Mouse (Mus musculus): ENCODE measurements around the gene Hyal3. TPM values are rescaled to one million over a fixed set of nuclear protein-coding genes. Genes with fewer than 3 reads are reported as not detected.

The Hyal3 gene
- polyA plus RNA-seq (2016; fragmentation: Nextera tagmentation; extraction: Ambion mirVana) = 0.41 and 0.77 TPM in 2 replicates

GRCm38 (mm10) chr9:107580501-107581317, at the start of gene Hyal3:
Gene Hyal3 (plus strand): TSS chr9:107580818.
- peak within 1 kb of the TSS; percentile 93 for H3K27ac ChIP-seq
- peak within 1 kb of the TSS; percentile 70 for H3K4me3 ChIP-seq
- peaks cover 19% of the 10 kb centered on the region for H3K36me3 ChIP-seq
- 1% methylated on average over 32 of the region's 32 CpGs for WGBS
- DNase-seq (ENCODE audit: low spot score) = peak; percentile 84
- H3K27me3 ChIP-seq (ENCODE audit: insufficient read depth, poor library complexity, severe bottlenecking) = no peaks in the 10 kb centered on the region
- peaks cover 74% of the 10 kb centered on the region for H3K4me1 ChIP-seq (replicated peaks)
- H3K9me3 ChIP-seq = no peaks in the 10 kb centered on the region

- Histone ChIP-seq H3K27me3 (ENCODE audit: insufficient read depth, poor library complexity, severe bottlenecking) (peaks cover 16% of the 10 kb centered on the region; the same call in 1 of the 2 replicates), H3K4me1 (replicated peaks) (peaks cover 38% of the 10 kb centered on the region), H3K9me3 (no peaks in the 10 kb centered on the region), H3K27ac (peak within 1 kb of the TSS; percentile 88), H3K36me3 (peaks cover 21% of the 10 kb centered on the region), H3K4me3 (peak within 1 kb of the TSS; percentile 94)
- peak; percentile 92 for DNase-seq (ENCODE audit: low spot score)
- WGBS = under 1% methylated on average over 48 of the region's 48 CpGs
These were observed 46.7 kb upstream of the Hyal3 start, which contains the start of gene Tmem115 for GRCm38 (mm10) chr9:107533791-107534407. Gene Tmem115 (plus strand): TSS chr9:107533945.

DNA sequence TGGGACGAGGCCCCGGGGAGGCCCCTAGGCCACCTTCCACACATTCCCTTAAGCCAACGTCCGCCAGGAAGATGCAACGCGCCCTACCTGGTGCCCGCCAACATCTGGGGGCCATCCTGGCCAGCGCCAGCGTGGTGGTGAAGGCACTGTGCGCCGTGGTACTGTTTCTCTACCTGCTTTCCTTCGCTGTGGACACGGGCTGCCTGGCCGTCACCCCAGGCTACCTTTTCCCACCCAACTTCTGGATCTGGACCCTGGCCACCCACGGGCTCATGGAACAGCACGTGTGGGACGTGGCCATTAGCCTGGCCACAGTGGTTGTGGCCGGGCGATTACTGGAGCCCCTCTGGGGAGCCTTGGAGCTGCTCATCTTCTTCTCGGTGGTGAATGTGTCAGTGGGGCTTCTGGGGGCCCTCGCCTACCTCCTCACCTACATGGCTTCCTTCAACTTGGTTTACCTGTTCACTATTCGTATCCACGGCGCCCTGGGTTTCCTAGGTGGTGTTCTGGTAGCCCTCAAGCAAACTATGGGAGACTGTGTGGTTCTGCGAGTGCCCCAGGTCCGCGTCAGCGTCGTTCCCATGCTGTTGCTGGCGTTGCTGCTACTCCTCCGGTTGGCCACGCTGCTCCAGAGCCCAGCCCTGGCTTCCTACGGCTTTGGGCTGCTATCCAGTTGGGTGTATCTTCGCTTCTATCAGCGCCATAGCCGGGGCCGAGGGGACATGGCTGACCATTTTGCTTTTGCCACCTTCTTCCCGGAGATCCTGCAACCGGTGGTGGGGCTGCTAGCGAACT, 46.0 kb upstream of the Hyal3 start:
- peak; percentile 35 for DNase-seq (ENCODE audit: low spot score)
- peaks cover 28% of the 10 kb centered on the region for H3K36me3 ChIP-seq
- H3K27me3 ChIP-seq (ENCODE audit: insufficient read depth, poor library complexity, severe bottlenecking) = peaks cover 12% of the 10 kb centered on the region; the same call in 1 of the 2 replicates
- no peaks in the 10 kb centered on the region for H3K9me3 ChIP-seq
- 1% methylated on average over 40 of the region's 40 CpGs for WGBS
- H3K27ac ChIP-seq = peak overlapping the region; percentile 88
- peak overlapping the region; percentile 94 for H3K4me3 ChIP-seq
- H3K4me1 ChIP-seq (replicated peaks) = peaks cover 38% of the 10 kb centered on the region

DNA sequence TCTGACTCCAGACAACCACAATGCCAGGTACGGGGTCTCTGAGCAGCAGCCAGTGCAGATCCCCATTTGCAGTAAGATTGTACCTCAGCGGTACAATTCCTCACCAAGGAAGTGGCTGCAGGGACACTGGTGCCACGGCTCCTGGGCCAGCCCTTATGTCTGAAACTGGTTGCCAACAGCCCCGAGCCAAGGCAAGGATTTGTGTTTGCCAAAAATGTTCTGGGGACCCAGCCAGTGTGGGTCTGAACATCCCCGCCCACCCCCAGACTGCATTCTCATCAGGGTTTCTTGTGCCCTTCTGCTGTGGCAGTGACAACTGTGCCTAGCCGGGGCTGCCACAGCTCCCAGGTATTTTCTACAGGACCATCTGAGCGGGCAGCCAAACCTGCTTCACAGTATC, 42.4 kb upstream of the Hyal3 start:
- H3K36me3 ChIP-seq = peaks cover 39% of the 10 kb centered on the region
- no peaks in the 10 kb centered on the region for H3K27me3 ChIP-seq (ENCODE audit: insufficient read depth, poor library complexity, severe bottlenecking)
- WGBS = 95% methylated on average over 7 of the region's 7 CpGs
- peaks cover 64% of the 10 kb centered on the region for H3K4me1 ChIP-seq (replicated peaks)
- no peak overlapping the region; the same call in 1 of the 2 replicates for H3K4me3 ChIP-seq
- no peak for DNase-seq (ENCODE audit: low spot score)
- no peaks in the 10 kb centered on the region for H3K9me3 ChIP-seq
- H3K27ac ChIP-seq = no peak overlapping the region

- 93% methylated on average over 3 of the region's 3 CpGs for WGBS
- H3K9me3 ChIP-seq = no peaks in the 10 kb centered on the region
- DNase-seq (ENCODE audit: low spot score) = no peak
- no peaks in the 10 kb centered on the region for H3K27me3 ChIP-seq (ENCODE audit: insufficient read depth, poor library complexity, severe bottlenecking)
- H3K27ac ChIP-seq = no peak overlapping the region
- no peak overlapping the region for H3K4me3 ChIP-seq
- H3K36me3 ChIP-seq = peaks cover 44% of the 10 kb centered on the region
- H3K4me1 ChIP-seq (replicated peaks) = peaks cover 69% of the 10 kb centered on the region
These were observed 41.9 kb upstream of the Hyal3 start for GRCm38 (mm10) chr9:107538711-107539110.

GRCm38 (mm10) chr9:107539940-107540339, 40.7 kb upstream of the Hyal3 start:
- no peak overlapping the region for H3K27ac ChIP-seq
- peaks cover 62% of the 10 kb centered on the region for H3K4me1 ChIP-seq (replicated peaks)
- H3K36me3 ChIP-seq = peaks cover 56% of the 10 kb centered on the region
- H3K9me3 ChIP-seq = no peaks in the 10 kb centered on the region
- 94% methylated on average over 8 of the region's 8 CpGs for WGBS
- no peaks in the 10 kb centered on the region for H3K27me3 ChIP-seq (ENCODE audit: insufficient read depth, poor library complexity, severe bottlenecking)
- DNase-seq (ENCODE audit: low spot score) = no peak
- peak overlapping the region; percentile 73; the same call in 1 of the 2 replicates for H3K4me3 ChIP-seq

DNA sequence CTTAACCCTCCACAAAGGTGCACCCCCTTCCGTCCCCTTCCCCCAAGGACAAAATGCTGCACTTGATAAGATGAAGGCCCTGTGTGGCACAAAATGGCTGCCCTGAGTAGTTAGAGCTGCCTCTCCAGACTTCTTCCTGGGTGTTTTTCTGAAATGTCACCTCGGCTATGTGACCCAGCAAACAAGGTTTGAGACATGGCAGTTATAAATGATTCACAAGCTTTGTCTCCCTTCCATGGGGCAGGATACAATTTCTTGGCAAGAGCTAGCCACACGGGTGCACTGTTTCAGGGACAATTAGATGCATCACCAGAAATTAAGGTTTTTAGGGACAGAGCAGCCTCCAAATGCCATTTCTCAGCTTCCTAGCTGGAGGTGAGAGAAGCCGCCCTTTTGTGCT, 40.2 kb upstream of the Hyal3 start:
- Histone ChIP-seq H3K27ac (no peak overlapping the region), H3K4me1 (replicated peaks) (peaks cover 59% of the 10 kb centered on the region), H3K9me3 (no peaks in the 10 kb centered on the region), H3K36me3 (peaks cover 61% of the 10 kb centered on the region), H3K4me3 (peak overlapping the region; percentile 73), H3K27me3 (ENCODE audit: insufficient read depth, poor library complexity, severe bottlenecking) (no peaks in the 10 kb centered on the region)
- 80% methylated on average over 4 of the region's 4 CpGs for WGBS
- no peak for DNase-seq (ENCODE audit: low spot score)

DNA sequence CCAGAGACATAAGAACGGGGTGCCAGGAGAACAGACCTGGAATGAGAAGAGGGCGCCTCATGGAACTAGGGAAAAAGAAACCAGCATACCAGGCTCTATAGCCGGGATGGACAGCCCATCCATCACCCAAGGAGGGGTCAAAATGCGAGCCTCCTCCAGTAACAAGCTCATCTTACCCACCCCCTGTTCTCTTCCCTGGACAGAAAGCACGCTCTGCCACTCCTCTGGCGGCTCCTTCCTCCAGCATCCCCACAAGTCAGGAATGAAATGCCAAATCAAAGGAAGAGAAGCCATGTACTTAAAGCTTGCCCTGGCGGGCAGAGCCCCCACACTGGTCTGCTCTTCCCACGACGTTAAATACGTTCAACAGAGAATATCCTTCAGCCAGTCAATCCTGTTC, 39.6 kb upstream of the Hyal3 start:
- peak overlapping the region; percentile 90; the same call in 1 of the 2 replicates for H3K27ac ChIP-seq
- H3K4me1 ChIP-seq (replicated peaks) = peaks cover 58% of the 10 kb centered on the region
- H3K4me3 ChIP-seq = peak overlapping the region; percentile 73
- H3K9me3 ChIP-seq = no peaks in the 10 kb centered on the region
- no peaks in the 10 kb centered on the region for H3K27me3 ChIP-seq (ENCODE audit: insufficient read depth, poor library complexity, severe bottlenecking)
- DNase-seq (ENCODE audit: low spot score) = no peak
- 40% methylated on average over 10 of the region's 10 CpGs for WGBS
- H3K36me3 ChIP-seq = peaks cover 61% of the 10 kb centered on the region

DNA sequence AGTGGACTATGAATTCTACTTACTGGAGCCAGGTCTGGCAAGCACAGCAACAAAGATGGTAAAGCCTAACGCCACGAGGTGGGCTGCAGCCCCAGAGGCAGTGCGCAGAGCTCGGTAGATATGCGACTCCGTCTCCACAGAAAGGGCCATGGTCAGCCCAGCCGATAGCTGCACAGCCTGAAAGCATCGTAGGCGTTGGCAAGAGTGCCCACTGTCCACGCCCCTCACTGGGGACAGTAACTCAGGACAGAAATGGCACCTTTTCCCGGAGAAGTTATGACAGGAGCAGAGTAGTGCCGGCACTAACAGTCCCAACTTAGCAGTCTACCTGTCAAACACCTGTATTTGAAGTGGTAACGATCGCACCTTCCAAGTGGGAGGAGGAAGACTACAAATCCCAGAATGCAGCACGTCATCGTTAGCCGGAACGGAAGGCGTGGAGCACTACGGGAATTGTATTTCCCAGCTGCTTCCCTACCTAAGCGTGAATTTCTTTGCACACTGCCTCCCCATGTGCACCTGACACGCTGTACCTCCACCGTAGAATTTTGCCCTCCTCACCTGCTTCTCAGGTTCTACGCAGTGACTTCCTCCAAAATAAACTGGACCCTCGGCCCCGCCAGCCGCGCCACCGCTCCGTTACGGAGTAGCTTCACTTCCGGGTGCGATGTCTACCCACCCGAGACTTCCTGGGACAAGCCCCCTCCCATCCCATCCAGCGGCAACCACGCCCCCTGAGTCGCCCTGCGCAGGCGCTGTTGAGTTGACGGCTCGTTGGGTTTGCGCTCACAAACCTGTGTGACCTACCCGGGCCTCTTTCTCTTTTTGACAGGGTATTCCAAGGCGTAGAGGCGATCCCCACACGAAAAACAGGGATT, 38.9 kb upstream of the Hyal3 start, which contains the start of the genes Cyb561d2 and Nprl2:
Cyb561d2 (minus strand) TSS at position 720 of the 878 bp plus-strand sequence.
Nprl2 (plus strand) TSS at position 753 of the 878 bp plus-strand sequence.
- WGBS = under 1% methylated on average over 46 of the region's 46 CpGs
- peak; percentile 96 for DNase-seq (ENCODE audit: low spot score)
- Histone ChIP-seq H3K4me1 (replicated peaks) (peaks cover 55% of the 10 kb centered on the region), H3K27ac (peak within 1 kb of the TSS; percentile 90), H3K4me3 (peak within 1 kb of the TSS; percentile 73), H3K9me3 (no peaks in the 10 kb centered on the region), H3K36me3 (peaks cover 57% of the 10 kb centered on the region), H3K27me3 (ENCODE audit: insufficient read depth, poor library complexity, severe bottlenecking) (no peaks in the 10 kb centered on the region)

GRCm38 (mm10) chr9:107542352-107542686, 38.3 kb upstream of the Hyal3 start:
- Histone ChIP-seq H3K36me3 (peaks cover 56% of the 10 kb centered on the region), H3K4me1 (replicated peaks) (peaks cover 55% of the 10 kb centered on the region)
- WGBS = 1% methylated on average over 11 of the region's 11 CpGs

GRCm38 (mm10) chr9:107542721-107543120, 37.9 kb upstream of the Hyal3 start:
- Histone ChIP-seq H3K4me3 (peak overlapping the region; percentile 73), H3K27ac (peak overlapping the region; percentile 90; the same call in 1 of the 2 replicates), H3K27me3 (ENCODE audit: insufficient read depth, poor library complexity, severe bottlenecking) (peaks cover 5% of the 10 kb centered on the region; the same call in 1 of the 2 replicates), H3K36me3 (peaks cover 52% of the 10 kb centered on the region), H3K9me3 (no peaks in the 10 kb centered on the region), H3K4me1 (replicated peaks) (peaks cover 55% of the 10 kb centered on the region)
- DNase-seq (ENCODE audit: low spot score) = no peak
- 54% methylated on average over 8 of the region's 8 CpGs for WGBS

More at GRCm38 (mm10) chr9:107542352-107542686, 38.3 kb upstream of the Hyal3 start:
- peak overlapping the region; percentile 90 for H3K27ac ChIP-seq
- H3K9me3 ChIP-seq = no peaks in the 10 kb centered on the region
- no peak for DNase-seq (ENCODE audit: low spot score)
- peak overlapping the region; percentile 73 for H3K4me3 ChIP-seq
- H3K27me3 ChIP-seq (ENCODE audit: insufficient read depth, poor library complexity, severe bottlenecking) = peaks cover under 1% of the 10 kb centered on the region; the same call in 1 of the 2 replicates

All from hindbrain, embryonic 10.5 days (tissue).